Mouse (Mus musculus): ENCODE measurements around the gene Fhit.
A peak's percentile ranks its signal among the peaks of the same experiment; 100 is the strongest.
"Not testable (repeated sequence)": the region's sequence is repeated elsewhere in the genome, so short reads cannot be mapped to it uniquely, and the experiment has no call there.

Fhit gene

DNA sequence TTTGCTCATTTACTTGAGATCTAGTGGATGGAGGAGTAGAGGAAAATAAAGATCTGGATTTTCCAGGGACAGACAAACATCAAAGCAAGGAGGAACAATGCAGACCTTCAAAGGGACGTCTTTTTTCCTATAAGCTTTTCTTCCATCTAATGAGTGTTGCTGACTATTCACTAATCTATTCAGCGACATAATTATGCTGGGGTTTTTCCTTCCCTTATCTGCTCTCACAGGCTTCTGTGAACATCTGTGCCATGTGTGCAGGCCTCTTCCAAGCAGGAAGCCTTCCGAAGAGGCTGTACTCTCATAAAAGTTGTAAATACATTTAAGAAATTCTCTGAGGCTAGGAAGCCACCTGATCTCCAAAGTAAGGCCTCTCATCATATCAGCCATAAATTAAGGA is 228.2 kb downstream of the Fhit start:
- DNase-seq (ENCODE audit: low read depth in 2 of 2, low spot score in 2 of 2), result no peak

DNA sequence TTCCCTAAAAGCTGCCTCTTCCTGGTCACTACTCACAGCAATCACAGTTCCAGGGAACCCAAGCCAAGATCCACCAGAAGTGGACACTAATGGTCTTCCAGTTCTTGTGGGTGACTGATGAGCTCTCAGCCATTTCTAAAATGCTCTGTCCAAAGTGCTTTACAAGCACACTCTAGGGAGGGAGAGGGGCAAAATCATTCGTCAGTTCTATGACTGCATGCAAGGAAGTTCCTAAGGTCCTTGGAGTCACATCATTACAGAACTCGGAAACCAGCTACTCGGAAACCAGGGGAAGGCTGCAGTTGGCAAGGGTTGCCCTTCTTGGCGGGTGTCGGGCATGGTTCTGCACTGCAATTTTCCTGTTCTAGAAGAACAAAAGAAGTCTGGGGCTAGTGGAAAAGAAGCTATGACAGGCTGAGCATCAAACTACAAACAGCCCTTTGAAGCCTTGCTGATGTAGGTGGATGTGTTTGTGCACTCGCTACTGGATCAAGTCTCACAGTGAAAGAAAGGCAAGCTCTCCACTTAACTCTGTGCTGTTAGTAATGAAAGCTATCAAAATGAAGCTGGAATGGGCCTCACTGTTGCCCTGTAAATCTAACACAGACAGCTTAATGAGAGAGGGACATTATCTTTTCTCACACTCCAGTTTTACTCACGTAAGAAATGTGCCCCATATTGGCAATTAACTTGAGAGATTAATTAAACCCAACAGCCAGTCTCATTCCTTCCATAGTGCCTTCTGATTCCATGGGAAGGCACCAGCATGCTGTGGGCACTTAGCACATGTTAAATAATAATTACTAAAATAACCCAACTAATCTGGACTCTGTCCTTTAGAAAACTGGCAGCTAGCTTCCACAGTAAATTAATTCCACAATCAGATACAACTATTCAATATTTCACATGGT is 243.7 kb downstream of the Fhit start:
- peak in 1 of 2 experiments; percentile 8 for DNase-seq (ENCODE audit: low read depth in 2 of 2, low spot score in 2 of 2)

DNA sequence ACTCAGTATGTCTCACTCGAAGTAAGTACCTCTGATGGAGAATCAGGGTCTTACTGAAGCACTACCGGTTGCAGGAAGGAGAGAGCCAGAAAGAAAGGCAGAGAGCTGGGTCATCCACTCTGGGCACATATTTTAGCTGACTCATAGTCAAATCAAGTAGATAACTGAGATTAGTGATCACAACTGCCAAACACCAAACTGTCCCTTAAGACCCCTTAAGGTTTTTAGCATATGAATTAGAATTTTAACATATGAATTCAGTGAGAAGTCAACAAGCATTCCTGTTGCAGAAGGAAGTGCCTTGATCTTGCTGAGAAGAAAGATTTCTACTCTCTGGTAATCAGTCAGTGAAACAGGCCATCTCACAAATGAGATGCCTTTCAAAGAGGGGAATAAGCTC is 253.8 kb downstream of the Fhit start:
- DNase-seq (ENCODE audit: low read depth in 2 of 2, low spot score in 2 of 2), result no peak

DNA sequence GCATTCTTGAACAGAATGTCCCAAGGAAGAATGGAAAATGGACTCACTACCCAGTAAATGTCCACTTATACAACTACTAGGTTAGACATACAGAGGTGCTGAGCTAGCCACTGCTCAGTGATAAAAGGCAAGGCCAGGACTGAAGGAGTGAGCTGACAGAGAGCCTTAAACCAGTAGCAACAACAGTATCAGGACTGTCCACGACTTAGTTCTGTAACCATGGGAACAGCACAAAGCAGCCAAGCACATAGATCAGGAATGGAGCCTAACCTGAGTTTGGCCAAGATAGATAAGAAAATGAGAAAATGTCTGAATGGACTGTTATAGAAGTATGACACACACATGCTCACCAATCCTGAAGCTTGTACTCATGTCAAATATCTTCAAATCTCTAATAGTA is 279.1 kb downstream of the Fhit start:
- no peak for DNase-seq (ENCODE audit: low read depth in 2 of 2, low spot score in 2 of 2)

DNA sequence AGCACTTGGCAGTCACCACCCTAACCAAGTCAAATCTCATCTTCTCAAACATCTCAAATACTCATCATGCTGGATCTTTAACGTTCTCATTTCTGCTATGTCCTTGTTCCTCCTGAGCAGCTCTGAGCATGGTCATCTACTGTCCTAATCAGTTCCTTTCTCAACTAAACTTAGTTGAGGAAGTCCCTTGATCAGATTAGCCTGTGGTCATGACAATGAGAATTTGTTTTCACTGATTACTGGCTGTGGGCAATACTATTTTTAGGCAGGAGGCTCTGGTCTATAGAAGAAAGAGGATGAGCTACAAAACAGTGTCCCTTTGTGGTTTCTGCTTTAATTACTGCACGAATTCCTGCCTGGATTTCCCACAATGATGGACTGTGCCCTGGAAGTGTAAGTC is 281.1 kb downstream of the Fhit start:
- DNase-seq (ENCODE audit: low read depth in 2 of 2, low spot score in 2 of 2), result no peak

DNA sequence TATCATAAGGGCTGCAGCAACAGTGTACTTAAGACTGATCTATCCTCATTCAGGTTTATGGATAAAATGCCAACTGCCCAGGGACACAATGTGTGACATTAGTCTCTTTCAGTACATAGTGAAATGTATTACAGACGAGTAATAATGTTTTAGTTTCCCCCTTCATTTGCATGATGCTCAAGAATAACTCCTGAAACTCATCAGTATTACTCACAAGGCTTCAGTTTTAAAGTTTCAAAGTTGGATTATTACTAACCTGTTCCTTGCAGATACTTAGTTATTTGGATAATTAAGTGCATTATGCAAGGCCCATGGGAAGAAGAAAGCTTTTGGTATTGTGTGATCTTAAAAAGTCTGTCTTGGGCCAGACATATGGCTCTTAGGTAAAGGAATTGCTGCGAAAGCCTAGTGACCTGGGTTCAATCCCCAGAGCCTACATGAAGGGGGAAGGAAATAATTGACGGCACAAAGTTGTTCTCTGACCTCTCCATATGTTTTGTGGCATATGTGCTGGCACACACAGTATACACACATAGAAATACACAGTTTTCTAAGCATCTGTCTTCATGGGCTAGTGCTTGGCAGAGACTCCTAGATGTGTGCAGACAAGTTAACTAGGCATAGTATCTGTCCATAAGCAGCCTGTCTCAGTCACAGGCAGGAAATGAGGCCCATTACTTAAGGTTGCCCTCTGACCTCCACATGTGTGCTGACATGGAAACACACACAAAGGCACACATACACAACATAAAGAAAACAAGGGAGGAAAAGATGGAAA is 287.1 kb downstream of the Fhit start:
- DNase-seq (ENCODE audit: low read depth in 2 of 2, low spot score in 2 of 2), result no peak

DNA sequence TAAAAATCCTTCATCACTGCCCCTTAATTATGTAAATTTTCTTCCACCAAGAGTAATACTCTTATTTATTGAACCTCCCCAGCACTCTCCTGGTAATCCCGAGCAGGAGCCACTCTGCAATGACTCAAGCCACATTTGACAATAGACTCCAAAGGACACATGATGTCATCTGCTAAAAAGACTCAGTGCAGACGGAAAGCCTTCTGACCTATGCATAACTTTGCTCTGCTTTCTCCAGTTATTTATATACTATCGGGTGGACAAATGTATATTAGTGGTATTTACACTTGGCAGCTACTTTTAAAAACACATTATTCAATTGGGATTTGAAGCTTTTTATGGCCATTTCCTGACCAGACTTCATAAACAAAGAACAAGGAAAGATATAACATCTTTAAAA is 304.2 kb downstream of the Fhit start:
- no peak for DNase-seq (ENCODE audit: low read depth in 2 of 2, low spot score in 2 of 2)

DNA sequence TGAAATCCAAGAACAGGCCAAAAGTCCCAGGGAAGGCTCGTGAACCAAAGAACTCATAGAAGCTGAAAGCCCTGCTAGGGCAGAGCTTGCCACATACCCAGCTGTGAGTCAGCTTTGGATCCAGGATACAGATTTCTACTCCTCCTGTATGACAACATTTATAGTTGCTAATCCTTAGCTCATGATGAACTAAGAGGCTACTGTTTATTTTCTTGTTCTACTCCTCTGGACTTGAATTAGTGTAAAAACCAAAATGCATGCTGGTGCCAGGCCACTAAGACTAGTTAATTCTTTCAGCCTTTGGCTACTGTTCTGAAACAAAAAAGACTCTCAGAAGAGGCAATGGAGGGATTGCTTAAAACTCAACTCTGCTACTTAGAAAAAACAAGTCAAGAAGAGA is 309.9 kb downstream of the Fhit start:
- DNase-seq (ENCODE audit: low read depth in 2 of 2, low spot score in 2 of 2), result no peak

DNA sequence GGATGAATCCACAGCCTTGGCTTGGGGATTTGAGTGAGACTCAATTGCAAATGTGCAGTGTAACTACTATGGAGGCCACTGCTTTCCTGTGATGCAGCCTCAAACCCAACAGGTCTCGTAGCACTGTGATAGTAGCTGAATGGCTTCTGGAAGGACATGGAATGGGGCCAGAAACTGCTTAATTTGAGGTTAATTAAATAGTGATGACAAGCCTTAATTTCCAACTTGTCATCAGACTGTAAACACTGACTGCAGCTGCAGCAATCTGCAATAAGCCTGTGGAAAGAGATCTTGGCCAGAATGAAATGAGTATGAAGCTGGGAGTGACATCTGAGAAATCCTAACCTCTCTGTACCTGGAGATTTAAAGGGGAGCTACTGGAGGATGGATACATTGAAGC is 325.8 kb downstream of the Fhit start:
- DNase-seq (ENCODE audit: low read depth in 2 of 2, low spot score in 2 of 2), result no peak

DNA sequence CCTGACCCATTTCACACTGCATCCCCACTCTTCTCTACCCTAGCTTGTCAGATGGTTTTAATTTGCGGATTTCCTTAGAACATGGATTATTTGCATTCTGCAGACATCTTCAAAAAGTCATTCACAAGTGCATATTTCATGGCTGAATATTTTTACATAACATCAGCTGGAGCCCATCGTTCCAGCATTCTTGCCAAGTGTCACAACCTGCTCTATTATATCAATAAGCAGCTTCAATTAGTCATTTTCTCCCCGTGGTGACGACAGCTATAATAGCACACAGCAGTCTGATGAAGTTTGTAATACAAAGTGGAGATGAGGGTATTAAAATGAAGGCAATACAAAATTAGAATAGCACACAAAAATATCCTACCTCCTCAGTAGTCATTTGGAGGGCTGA is 337.0 kb downstream of the Fhit start:
- no peak for DNase-seq (ENCODE audit: low read depth in 2 of 2, low spot score in 2 of 2)

DNA sequence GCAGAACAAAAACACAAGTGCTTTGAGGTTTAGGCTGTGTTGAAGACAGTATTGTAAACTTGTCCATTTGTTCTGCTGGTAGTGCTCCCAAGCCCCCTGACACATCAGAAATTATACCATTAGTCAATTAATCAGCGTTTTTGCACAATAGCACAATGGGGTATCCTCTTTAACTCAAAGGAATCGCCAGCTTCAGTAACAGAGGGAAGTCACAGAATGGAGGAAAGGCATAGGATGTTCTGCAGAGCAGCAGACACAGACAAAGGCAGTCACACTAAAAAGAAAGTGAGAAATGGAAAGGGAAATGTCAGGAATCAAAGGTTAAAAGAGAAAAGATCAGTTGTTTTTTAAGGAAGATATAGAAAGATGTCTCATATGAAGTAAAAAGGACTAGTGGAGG is 348.3 kb downstream of the Fhit start:
- DNase-seq (ENCODE audit: low read depth in 2 of 2, low spot score in 2 of 2), result no peak

DNA sequence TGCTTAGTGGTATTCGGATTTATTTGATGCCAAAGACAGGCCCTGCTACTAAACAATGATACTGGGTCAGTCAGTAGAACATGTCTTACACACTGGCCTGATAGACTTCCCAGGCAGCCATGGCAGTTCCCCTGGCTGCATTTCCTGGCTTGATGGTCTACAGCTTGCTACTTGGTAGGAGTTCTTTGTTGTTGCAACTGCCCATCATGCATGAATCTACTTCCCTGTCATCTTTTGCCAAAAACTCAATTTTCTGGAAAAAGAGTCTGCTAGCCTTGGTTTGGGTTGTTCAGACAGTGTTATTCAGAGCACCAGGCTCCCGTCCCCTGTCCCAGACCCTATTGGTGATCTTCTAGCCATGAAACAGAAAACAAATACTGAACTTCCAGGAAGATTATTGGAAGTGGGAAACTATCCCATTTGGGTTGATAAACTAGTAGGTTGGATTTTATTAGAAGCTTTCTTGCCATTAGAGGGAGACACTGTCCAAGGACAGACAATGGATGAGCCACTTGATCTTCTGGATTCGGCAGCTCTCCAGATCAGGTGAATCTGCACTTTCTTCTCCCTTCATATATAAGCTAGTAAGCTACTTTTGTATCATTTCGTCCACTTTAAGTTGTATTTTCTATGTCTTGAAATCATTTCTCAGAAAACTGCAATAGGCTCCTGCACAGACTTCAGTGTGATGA is 363.2 kb downstream of the Fhit start:
- DNase-seq (ENCODE audit: low read depth in 2 of 2, low spot score in 2 of 2), result no peak

DNA sequence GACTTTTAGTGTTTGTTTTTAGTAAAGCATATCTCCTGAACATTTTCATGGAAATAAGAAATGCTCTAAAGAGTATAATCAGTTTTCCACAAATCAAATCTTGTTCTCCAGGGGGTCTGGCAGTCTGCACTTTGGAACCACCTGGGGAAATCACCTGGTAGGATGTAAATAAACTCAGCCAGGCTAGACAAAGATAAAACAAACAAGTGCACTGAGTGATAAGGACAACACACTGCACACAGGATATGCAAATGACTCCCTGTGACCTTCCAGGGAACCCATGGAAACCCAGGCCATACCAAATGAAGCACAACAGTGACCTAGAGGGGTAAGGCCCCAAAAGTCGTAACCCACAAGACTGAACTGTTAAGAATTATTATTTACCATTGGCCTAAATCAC is 364.2 kb downstream of the Fhit start:
- no peak for DNase-seq (ENCODE audit: low read depth in 2 of 2, low spot score in 2 of 2)

DNA sequence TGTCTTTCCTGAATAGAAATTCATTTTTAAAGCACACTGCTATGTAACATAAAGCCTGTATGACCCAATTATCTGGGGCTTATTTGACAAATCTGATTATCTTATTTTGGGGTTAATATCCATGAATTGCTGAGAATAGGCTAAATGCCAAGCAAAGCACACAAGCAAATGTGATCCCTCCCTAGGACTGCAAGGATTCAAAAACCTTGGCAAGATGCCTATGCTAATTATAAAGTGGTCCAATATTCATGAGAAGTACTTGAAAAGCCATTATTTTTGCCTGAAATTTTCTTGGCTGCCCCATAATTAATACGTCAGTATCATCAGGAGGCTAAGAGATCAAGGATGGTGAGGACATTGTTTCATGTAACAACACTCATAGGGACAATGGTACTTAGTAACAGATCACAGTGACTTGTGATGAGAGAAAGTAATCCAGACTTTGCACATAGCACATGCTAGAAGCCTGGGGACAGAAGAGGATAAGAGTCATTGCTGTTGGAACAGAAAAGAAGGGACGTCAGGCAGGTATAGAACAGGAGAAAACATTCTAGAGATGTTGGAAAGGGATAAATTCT is 366.2 kb downstream of the Fhit start:
- DNase-seq (ENCODE audit: low read depth in 2 of 2, low spot score in 2 of 2), result no peak

DNA sequence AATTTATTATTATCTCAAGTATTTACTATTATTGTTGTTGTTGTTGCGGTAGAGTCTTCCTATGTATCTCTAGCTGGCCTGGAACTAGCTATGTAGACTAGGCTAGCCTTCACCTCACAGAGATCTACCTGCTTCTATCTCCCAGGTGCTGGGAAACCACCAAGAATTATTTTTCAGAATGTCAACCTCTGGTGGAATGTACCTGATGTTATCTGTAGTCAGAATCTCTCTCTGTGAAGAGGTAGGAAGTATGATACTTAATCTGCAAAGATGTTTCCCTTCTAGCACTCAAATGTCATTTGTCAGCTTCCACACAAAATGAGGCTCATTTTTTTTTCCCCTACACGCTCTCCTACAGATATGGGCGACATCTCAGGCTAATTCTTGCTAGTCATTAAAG is 377.9 kb downstream of the Fhit start:
- no peak for DNase-seq (ENCODE audit: low read depth in 2 of 2, low spot score in 2 of 2)

DNA sequence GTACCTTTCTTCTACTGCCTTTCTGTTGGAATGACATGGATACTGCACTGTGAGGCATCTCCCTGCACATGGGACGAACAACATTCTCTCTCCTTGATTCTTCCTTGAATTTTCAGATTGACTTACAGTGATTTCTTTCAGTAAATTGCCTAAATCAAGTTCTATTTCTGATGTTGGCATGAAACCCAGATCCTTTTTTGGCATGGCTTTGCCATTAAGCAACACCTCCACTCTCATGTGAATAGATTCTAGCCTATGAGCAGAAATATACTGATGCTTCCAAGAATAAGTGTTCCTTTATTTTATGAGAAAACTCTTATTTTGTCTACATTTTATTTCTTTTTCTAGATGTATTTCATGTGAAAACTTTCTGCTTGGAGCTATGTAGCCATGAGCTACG is 383.1 kb downstream of the Fhit start:
- no peak for DNase-seq (ENCODE audit: low read depth in 2 of 2, low spot score in 2 of 2)

DNA sequence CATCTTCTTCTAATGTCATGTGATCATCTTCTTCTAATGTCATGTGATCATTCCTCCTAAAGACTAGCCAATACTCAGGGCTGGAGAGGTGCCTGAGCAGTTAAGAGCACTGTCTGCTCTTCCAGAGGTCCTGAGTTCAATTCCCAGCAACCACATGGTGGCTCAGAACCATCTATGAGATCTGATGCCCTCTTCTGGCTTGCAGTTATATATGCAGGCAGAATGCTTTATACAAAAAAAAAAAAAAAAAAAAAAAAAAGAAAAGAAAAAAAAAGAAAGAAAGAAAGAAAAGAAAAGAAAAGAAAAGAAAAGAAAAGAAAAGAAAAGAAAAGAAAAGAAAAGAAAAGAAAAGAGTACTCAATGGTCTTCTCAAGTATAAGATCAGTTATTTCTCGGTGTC is 407.0 kb downstream of the Fhit start:
- not testable (repeated sequence) for DNase-seq (ENCODE audit: low read depth in 2 of 2, low spot score in 2 of 2)

DNA sequence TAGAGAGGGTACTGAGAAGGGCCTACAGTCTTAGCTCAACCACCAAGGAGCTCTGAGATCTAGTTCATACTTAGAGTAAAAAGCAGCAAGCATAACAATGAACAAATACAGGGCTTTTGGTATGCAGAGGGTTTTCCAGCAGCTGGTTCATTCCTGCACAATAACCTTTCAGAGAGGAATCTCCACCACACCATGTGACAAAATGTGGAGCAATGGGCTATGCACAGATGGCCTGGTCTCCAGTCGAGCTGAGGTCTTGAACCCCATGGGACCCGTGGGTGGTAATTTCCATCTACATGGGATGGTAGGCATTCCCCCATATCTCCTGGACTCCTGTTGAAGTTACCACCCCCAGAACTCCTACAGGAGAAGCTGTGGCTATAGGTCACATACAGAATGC is 423.8 kb downstream of the Fhit start:
- no peak for DNase-seq (ENCODE audit: low read depth in 2 of 2, low spot score in 2 of 2)

DNA sequence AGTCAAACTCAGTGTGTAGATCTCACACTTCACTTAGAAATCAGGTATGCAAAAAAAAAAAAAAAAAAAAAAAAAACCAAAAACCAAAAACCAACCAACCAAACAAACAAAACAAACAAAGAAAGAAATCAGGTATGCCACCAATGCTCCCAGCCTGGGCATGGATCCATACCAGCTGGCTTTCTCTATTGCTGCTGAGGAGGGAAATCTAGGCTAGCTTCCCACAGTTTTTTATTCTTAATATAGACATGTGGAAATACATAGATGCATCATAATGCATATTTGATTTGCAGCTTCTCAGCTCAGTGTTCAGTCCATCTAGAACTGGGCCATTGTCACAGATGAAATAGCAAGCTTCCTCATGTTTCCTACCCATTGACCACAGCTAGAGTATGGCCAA is 439.3 kb downstream of the Fhit start:
- DNase-seq (ENCODE audit: low read depth in 2 of 2, low spot score in 2 of 2), result no peak

DNA sequence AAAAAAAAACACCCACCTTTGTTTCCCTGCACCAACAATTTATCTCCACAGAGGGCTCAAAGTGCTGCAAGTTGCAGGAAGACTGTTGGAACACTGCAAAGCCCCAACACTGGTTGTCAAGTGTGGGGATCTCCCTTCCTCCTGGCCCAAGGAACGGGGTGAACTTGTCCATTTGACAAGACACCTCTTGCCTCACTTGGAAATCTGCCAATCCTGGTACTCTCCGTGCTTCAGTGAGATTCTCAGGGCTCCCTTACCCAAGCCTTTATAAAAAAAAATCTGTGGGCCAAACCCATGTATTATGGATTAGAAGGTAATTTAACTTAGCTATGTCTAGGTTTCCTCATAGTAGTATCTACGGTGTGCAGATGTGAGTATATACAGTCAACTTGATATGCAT is 448.9 kb downstream of the Fhit start:
- no peak for DNase-seq (ENCODE audit: low read depth in 2 of 2, low spot score in 2 of 2)

DNA sequence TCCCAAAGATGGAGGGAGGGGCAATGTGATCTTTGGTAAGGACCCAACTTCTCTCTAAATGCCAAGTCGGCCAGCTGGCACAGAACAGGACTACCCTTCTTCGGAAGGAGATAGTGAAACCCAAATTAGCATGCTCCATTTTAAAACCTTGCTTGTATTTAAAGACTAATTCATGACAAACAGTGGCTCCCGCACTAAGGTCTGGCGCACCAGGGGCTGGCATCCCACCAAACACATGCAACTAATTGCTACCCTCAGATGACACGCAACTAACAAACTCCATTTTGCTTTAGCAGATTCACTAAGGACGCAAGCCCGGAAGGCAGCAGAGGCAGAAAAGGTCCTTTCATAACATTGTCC is 449.3 kb downstream of the Fhit start:
- no peak for DNase-seq (ENCODE audit: low read depth in 2 of 2, low spot score in 2 of 2)

Measured in CD8-positive naive resting alpha-beta T cell, adult 2 months (primary cell).